Comparison of ENCODE assay signal across 9 mouse cellular contexts in the genomic region with DNA sequence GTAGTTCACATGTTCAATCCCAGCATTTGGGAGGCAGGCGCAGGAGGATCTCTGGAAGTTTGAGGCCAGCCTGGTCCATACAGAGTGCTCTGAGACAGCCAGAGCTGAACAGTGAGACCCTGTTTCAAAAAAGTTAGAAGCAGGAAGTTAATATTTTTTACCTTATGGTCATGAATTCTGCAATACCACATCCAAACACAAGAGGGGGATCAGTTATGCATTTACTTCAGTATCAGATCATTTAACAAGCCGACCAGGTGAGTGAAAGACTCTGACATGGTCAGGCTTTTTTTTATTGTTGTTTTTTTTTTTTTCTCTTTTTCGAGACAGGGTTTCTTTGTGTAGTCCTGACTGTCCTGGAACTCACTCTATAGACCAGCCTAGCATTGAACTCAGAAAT. TPM values are rescaled to one million over a fixed set of nuclear protein-coding genes. Genes with fewer than 3 reads are reported as not detected.
DNase-seq lines count a peak whose midpoint lies in the region; ATAC-seq and TF ChIP-seq lines count a peak whose summit lies in the region.
"Had no signal": no experiment of that assay in that cellular context is flagged by ENCODE, and none has a peak within 500 bp of the region (broad histone marks: within the 10 kb centered on the region; RNA-seq: fewer than 3 reads in every experiment).

No protein-coding gene starts in this region.

- TF ChIP-seq CTCF in lung, adult 2 months (IDR thresholded peaks at IDR 0.05; ENCODE audit: insufficient read depth, low read length), result peak; percentile 8; the same call in 1 of the 2 replicates

- H3K27me3 ChIP-seq in embryonic facial prominence, embryonic 14.5 days (replicated peaks; ENCODE audit: control insufficient read depth, insufficient read depth, low read length), result no peaks in the 10 kb centered on the region
- H3K27me3 ChIP-seq in forebrain, embryonic 13.5 days, result peaks cover 15% of the 10 kb centered on the region; the same call in 1 of the 2 replicates
- H3K27me3 ChIP-seq: liver, embryonic 15.5 days had no signal

- H3K9me3 ChIP-seq in embryonic facial prominence, embryonic 14.5 days (ENCODE audit: control insufficient read depth, low read length), result no peaks in the 10 kb centered on the region
- H3K9me3 ChIP-seq in forebrain, embryonic 13.5 days (replicated peaks), result no peaks in the 10 kb centered on the region
- H3K9me3 ChIP-seq: liver, embryonic 15.5 days had no signal

- no peak overlapping the region for H3K27ac ChIP-seq in embryonic facial prominence, embryonic 14.5 days (replicated peaks; ENCODE audit: low read depth, low read length)
- no peak overlapping the region for H3K27ac ChIP-seq in forebrain, embryonic 13.5 days
- H3K27ac ChIP-seq: liver, embryonic 15.5 days had no signal

- no peak for TF ChIP-seq POLR2A in lung, adult 2 months (IDR thresholded peaks at IDR 0.05; ENCODE audit: borderline replicate concordance, extremely low read depth, low read depth, low read length)

- H3K4me3 ChIP-seq in lung, adult 2 months (replicated peaks; ENCODE audit: extremely low read depth, low read depth, low read length), result no peak overlapping the region
- no peak overlapping the region for H3K4me3 ChIP-seq in embryonic facial prominence, embryonic 14.5 days (ENCODE audit: low read depth, low read length)
- H3K4me3 ChIP-seq in forebrain, embryonic 13.5 days, result no peak overlapping the region
- H3K4me3 ChIP-seq: liver, embryonic 15.5 days had no signal

- 41% methylated on average over 3 of the region's 3 CpGs for WGBS in lung, adult 2 months
- 51% methylated on average over 3 of the region's 3 CpGs for WGBS in embryonic facial prominence, embryonic 14.5 days
- WGBS in forebrain, embryonic 13.5 days, result 51% methylated on average over 3 of the region's 3 CpGs

- no peak for ATAC-seq in embryonic facial prominence, embryonic 14.5 days (ENCODE audit: low read depth)
- ATAC-seq in forebrain, embryonic 13.5 days, result no peak

- H3K36me3 ChIP-seq in embryonic facial prominence, embryonic 14.5 days (ENCODE audit: control insufficient read depth, insufficient read depth, low read length), result peaks cover 14% of the 10 kb centered on the region
- H3K36me3 ChIP-seq in forebrain, embryonic 13.5 days (ENCODE audit: poor library complexity, severe bottlenecking), result peaks cover 13% of the 10 kb centered on the region

- no peaks in the 10 kb centered on the region; the same call in 1 of the 2 replicates for H3K4me1 ChIP-seq in lung, adult 2 months (ENCODE audit: control insufficient read depth, insufficient read depth, low read length)
- peaks cover 4% of the 10 kb centered on the region; the same call in 1 of the 2 replicates for H3K4me1 ChIP-seq in embryonic facial prominence, embryonic 14.5 days (ENCODE audit: control insufficient read depth, insufficient read depth, low read length)
- H3K4me1 ChIP-seq in forebrain, embryonic 13.5 days, result peaks cover 19% of the 10 kb centered on the region

- DNase-seq in cerebellum, postnatal 14 days, result peak; percentile 48 to 59
- DNase-seq in cerebellum, adult 11 months, result no peak
- no peak for DNase-seq in lung, adult 2 months
- no peak for DNase-seq in lung, postnatal 4 days
- DNase-seq in embryonic facial prominence, embryonic 14.5 days (ENCODE audit: low spot score), result peak; percentile 76
- DNase-seq in retina, embryonic 14.5 days (ENCODE audit: low spot score), result peak; percentile 77
- no peak for DNase-seq in spleen, postnatal 10 days (ENCODE audit: low spot score in 2 of 2)

- no peak overlapping the region for H3K9ac ChIP-seq in embryonic facial prominence, embryonic 14.5 days (ENCODE audit: low read depth, low read length)
- H3K9ac ChIP-seq in forebrain, embryonic 13.5 days, result no peak overlapping the region
- H3K9ac ChIP-seq: liver, embryonic 15.5 days had no signal

- no peak overlapping the region for H3K4me2 ChIP-seq in embryonic facial prominence, embryonic 14.5 days (ENCODE audit: low read depth, low read length)
- H3K4me2 ChIP-seq in forebrain, embryonic 13.5 days, result no peak overlapping the region
- H3K4me2 ChIP-seq: liver, embryonic 15.5 days had no signal

RNA-seq across cellular contexts. Expression of a gene that starts 2.5 kb away (rescaled TPM):
- polyA plus RNA-seq in lung, adult 2 months (2012; rRNA removed), result 171 and 213 TPM in 2 replicates
- polyA plus RNA-seq in embryonic facial prominence, embryonic 14.5 days (2014; fragmentation: Nextera tagmentation; extraction: Ambion mirVana), result 685 and 696 TPM in 2 replicates
- polyA plus RNA-seq in forebrain, embryonic 13.5 days (2015; fragmentation: Nextera tagmentation; extraction: Ambion mirVana), result 466 and 500 TPM in 2 replicates

RNA-seq across cellular contexts. Expression of a gene that starts 10.5 kb away (rescaled TPM):
- polyA plus RNA-seq in lung, adult 2 months (2012; rRNA removed), result 31.2 and 44.4 TPM in 2 replicates
- polyA plus RNA-seq in embryonic facial prominence, embryonic 14.5 days (2014; fragmentation: Nextera tagmentation; extraction: Ambion mirVana), result 25.8 and 28.8 TPM in 2 replicates
- 27.8 and 28.4 TPM in 2 replicates for polyA plus RNA-seq in forebrain, embryonic 13.5 days (2015; fragmentation: Nextera tagmentation; extraction: Ambion mirVana)

RNA-seq across cellular contexts. Expression of a gene that starts 18.3 kb away (rescaled TPM):
- 15.4 and 16.4 TPM in 2 replicates for polyA plus RNA-seq in lung, adult 2 months (2012; rRNA removed)
- polyA plus RNA-seq in embryonic facial prominence, embryonic 14.5 days (2014; fragmentation: Nextera tagmentation; extraction: Ambion mirVana), result 7.3 and 7.4 TPM in 2 replicates
- polyA plus RNA-seq in forebrain, embryonic 13.5 days (2015; fragmentation: Nextera tagmentation; extraction: Ambion mirVana), result 12.6 and 13.4 TPM in 2 replicates

Comparison
In these comparisons a context has a peak if more than half of its experiments do, and no peak if none do; other contexts are left out.
1. DNase-seq: peak in cerebellum, postnatal 14 days (2 of 2), embryonic facial prominence, embryonic 14.5 days (single experiment) and retina, embryonic 14.5 days (single experiment); none in cerebellum, adult 11 months (single experiment), lung, adult 2 months (single experiment), lung, postnatal 4 days (0 of 2) and spleen, postnatal 10 days (0 of 2).